Mouse (Mus musculus): ENCODE results near the gene Tln2.

GRCm38 (mm10) chr9:67533260-67533659 is 26.2 kb downstream of the Tln2 start:
- TF ChIP-seq POLR2A (IDR thresholded peaks at IDR 0.05; ENCODE audit: low read depth, low read length) (no peak), CTCF (IDR thresholded peaks at IDR 0.05; ENCODE audit: extremely low read depth, insufficient read depth, insufficient read length, insufficient replicate concordance) (no peak)

Measured in spleen, adult 2 months (tissue).